Mouse (Mus musculus) left cerebral cortex, adult 2 months (tissue): Measurements from ENCODE around the gene Calhm3. TPM values are rescaled to one million over a fixed set of nuclear protein-coding genes. Genes with fewer than 3 reads are reported as not detected.
"Not testable (repeated sequence)": the region's sequence is repeated elsewhere in the genome, so short reads cannot be mapped to it uniquely, and the experiment has no call there.

Source experiments
- DNase-seq, 2 experiments: peaks; one replicate each; pipeline ENCODE4 v3.0.0; 2021 to 2022; ENCODE audit warnings: low spot score in 2 of 2, mixed read lengths in 1 of 2; ENCODE audit errors: extremely low spot score in 1 of 2
- H3K27ac ChIP-seq: fragments of 200-600 bp; 2 replicates; pipeline ENCODE4 v1.8.1; 2022
- H3K4me3 ChIP-seq: fragments of 200-600 bp; 2 replicates; pipeline ENCODE4 v1.8.1; 2022
- CTCF ChIP-seq: fragments of 200-600 bp; IDR thresholded peaks from 2 replicates; pipeline ENCODE4 v1.8.1; 2022; ENCODE audit warnings: antibody characterized with exemption, mild to moderate bottlenecking, moderate library complexity
- intact Hi-C: fragments of 180-260 bp; cut with DNase I; formaldehyde crosslinking; loops from one replicate; pipeline ENCODE4 v1.15.1; 2025
- total RNA-seq, 2 experiments: library from RNA; stranded (reverse); gene quantifications; 2 replicates each; pipeline ENCODE4 v1.2.3; 2021

Gene Calhm3
- total RNA-seq, 2 experiments from 2014 or later = not detected

DNA sequence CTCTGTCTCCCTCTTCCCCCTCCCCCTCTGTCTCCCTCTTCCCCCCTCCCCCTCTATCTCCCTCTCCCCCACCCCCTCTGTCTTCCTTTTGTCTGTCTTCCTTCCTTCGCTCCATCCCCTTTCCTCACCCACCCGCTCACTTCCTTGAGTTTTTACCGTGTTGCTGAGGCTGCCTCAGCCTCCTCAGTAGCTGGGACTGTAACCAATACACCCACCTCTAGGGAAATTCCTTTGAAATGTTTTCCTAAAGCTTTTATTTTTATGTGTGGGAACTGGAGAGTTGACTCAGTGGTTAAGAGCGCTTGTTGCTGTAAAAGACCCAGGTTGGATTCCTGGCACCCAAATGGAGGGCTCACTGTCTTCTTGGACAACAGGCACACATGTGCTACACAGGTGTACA is 4.1 kb upstream of the Calhm3 start:
- Histone ChIP-seq H3K27ac (no peak overlapping the region), H3K4me3 (no peak overlapping the region)
- intact Hi-C loops = loop anchor here (1.0 kb wide), 1 partner anchor 23 kb away; the partner anchor contains the start of gene Calhm2
- DNase-seq = no peak
- no peak for TF ChIP-seq CTCF

GRCm38 (mm10) chr19:47153767-47154166 is 3.8 kb downstream of the Calhm3 start:
- no peak overlapping the region for H3K27ac ChIP-seq
- intact Hi-C loops = no loop called here
- TF ChIP-seq CTCF = no peak
- DNase-seq = no peak
- no peak overlapping the region for H3K4me3 ChIP-seq

DNA sequence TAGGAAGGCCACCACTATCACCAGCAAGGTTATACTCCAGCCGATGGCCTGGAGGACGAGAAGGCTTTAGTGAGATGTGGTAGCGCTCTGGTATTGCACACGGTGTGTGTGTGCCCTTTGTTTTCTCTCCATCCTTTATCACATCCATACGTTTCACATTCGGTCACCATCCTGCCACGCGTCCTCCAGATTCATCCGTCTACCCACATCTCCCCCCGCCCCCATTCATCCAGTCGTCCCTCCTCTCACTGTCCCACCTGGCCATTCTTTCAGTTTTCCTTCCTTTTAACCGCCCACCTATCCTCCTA is 5.5 kb downstream of the Calhm3 start:
- intact Hi-C loops = no loop called here
- TF ChIP-seq CTCF = no peak
- no peak for DNase-seq

DNA sequence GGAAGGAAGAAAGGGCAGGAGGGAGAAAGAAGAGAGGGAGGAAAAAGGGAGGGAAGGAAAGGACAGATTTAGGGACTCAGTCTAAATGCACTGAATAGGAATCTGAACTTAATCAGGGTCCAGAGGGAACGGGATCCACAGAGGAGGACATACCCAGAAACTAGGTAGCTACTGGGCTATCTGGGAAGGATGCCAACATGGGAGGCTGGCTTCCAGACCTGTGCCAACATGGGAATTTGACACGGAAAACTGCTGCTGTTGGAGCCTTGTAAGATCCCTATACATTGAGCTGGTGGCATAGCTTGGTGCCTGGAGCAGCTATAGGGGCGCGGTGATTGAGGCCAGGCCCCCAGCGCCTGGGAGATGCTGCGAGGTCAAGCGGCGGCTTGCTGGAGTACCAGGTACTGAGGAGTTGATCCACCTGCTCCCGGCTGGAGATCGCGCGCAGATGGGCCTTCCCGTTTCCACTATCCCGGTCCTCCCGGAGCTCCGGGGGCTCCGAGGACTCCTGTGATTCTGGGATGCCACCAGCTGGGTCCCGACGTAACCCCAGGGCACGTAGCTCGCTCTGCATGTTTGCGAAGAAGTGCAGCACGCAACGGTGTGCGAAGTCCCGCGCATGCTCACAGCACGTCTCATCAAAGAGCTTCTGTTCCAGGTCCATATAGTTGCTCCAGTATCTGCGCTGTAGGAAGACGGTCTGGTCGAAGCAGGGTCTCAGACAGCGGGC is 6.1 kb downstream of the Calhm3 start:
- Histone ChIP-seq H3K27ac (no peak overlapping the region), H3K4me3 (peak overlapping the region; percentile 41)
- TF ChIP-seq CTCF = no peak
- intact Hi-C loops = no loop called here
- no peak for DNase-seq

More for the DNA sequence above, 5.5 kb downstream of the Calhm3 start:
- H3K27ac ChIP-seq = no peak overlapping the region
- H3K4me3 ChIP-seq = no peak overlapping the region

DNA sequence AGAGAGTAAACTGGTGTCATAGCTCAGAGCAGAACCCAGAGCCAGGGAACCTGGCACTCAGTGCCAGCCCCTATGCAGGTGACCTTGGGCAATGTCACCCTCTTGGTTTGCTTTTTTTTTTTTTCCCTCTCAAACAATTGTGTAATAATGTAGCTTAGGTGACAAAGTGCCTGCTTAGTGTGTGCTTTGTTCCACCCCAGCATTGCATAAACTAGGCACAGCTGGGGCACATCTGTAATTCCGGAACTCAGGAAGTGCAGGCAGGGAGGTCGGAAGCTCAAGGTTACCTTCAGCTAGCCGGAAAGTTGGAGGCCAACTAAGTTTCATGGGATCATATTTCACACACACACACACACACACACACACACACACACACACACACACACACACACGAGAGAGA is 7.7 kb downstream of the Calhm3 start:
- no peak for TF ChIP-seq CTCF
- Histone ChIP-seq H3K4me3 (no peak overlapping the region), H3K27ac (no peak overlapping the region)
- intact Hi-C loops = no loop called here
- DNase-seq = no peak

DNA sequence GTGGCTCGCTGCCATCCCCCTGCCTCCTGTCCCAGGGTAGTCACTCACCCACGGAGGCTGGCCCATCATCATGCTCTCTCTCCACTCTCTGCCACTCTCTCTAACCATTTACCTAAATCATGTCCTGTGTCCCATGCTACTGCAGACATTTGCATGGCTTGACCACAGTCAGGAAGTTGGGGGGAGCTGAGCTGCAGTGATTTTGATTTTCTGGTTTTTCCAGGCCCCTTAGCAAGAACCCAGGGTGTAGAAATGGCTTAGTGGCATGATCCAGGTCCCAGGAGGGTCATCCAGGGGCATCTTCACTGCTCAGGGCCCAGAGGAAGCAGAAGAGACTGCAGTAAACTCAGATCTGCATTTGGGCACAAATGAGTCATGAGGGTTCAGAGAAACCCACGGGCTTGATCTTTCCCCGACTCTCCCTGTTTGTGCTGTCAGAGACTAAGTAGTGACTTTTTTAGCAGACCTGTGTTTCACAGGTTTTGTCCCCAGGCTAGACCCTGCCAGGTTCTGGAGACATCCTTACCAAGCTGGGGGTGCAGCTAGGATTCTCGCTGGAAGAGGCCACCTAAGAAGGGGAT is 9.2 kb downstream of the Calhm3 start:
- DNase-seq = no peak
- TF ChIP-seq CTCF = no peak
- H3K4me3 ChIP-seq = no peak overlapping the region
- intact Hi-C loops = no loop called here
- H3K27ac ChIP-seq = no peak overlapping the region

DNA sequence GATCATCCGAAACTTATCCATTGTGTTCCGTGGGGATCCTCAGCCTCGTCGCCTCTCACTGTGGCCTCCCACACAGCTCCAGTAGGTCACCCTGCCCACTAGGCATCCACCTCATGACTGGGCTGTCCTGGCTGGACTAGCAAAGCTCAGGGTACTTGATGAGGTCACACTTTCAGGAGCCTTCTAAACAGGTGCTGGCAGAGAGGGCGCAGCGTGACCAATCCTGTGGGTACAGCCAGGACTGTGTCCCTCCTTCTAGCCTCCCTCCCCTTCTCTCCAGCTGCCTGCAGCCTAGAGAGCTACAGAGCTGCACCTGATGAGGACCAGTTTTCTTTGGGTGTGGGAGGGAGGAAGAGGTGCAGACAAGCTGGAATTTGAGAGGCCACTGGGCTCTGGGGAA is 13.4 kb downstream of the Calhm3 start, which contains the start of gene Calhm1:
Calhm1 (minus strand) TSS at position 101 of the 400 bp plus-strand sequence.
- H3K4me3 ChIP-seq = no peak within 1 kb of the TSS
- no peak for DNase-seq
- TF ChIP-seq CTCF = no peak
- intact Hi-C loops = no loop called here
- no peak within 1 kb of the TSS for H3K27ac ChIP-seq

GRCm38 (mm10) chr19:47142438-47142837 is 15.1 kb downstream of the Calhm3 start:
- H3K4me3 ChIP-seq = no peak overlapping the region
- intact Hi-C loops = no loop called here
- no peak for DNase-seq
- no peak overlapping the region for H3K27ac ChIP-seq
- no peak for TF ChIP-seq CTCF

DNA sequence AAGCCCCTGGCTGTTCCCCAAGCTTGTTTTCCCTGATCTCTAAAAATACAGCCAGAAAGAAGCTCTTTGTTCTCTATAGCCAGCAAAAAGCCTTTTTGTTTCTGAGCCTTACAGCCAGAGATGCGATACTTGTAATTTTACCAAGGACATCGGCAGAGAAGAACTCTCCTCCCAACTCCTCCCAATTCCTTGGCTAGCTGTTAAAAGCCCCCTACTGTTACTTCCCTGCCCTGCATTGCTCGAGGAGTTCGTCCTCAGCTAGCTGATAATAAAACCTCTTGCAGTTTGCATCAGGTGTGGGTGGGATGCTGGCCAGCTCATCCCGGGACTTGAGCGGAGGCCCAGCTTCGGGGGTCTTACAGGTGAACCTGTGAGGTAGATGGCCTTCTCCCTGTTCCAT is 18.0 kb downstream of the Calhm3 start:
- H3K4me3 ChIP-seq, DNase-seq, H3K27ac ChIP-seq: not testable (repeated sequence)
- intact Hi-C loops = loop anchor here (2.0 kb wide), 1 partner anchor 29 kb away; no protein-coding TSS in a partner anchor

DNA sequence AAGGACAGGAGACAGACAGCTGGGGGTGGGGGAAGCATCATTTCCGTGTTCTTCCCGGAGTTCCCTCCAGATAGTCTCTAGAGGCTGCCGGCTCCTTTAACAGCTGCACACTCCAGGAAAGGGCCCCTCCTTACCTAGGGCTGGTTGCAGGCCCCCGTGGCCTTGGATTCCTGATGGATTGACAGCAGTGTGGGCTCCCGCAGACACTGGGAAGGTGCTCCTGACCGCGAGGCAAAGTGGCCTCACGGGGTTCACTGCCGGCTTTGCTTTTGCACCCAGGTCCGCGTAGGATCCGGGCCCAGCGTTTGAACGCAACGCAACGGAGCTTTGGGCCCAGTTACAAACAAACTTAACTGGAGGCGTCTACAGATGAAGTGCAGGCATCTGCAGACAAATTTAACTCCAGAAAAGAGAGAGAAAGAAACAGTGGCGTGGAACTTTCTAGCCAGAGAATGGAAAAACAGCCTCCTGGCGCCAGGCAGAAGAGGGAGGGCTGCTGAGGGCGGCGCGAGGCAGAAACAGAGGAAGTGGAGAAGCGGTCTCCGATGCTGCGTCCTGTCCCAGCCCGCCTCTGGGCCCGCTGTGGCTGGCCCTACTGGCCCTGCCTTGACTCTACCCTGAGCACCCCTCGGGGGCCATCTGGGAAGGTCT is 19.7 kb downstream of the Calhm3 start, which contains the start of gene Calhm2:
Calhm2 (minus strand) TSS at position 524 of the 651 bp plus-strand sequence.
- H3K4me3 ChIP-seq = peak within 1 kb of the TSS; percentile 64
- peak; percentile 39 to 69 for DNase-seq
- no peak for TF ChIP-seq CTCF
- intact Hi-C loops = loop anchor here (1.0 to 2.0 kb wide), 2 partner anchors 23 to 31 kb away; no protein-coding TSS in a partner anchor
- peak within 1 kb of the TSS; percentile 86 for H3K27ac ChIP-seq

DNA sequence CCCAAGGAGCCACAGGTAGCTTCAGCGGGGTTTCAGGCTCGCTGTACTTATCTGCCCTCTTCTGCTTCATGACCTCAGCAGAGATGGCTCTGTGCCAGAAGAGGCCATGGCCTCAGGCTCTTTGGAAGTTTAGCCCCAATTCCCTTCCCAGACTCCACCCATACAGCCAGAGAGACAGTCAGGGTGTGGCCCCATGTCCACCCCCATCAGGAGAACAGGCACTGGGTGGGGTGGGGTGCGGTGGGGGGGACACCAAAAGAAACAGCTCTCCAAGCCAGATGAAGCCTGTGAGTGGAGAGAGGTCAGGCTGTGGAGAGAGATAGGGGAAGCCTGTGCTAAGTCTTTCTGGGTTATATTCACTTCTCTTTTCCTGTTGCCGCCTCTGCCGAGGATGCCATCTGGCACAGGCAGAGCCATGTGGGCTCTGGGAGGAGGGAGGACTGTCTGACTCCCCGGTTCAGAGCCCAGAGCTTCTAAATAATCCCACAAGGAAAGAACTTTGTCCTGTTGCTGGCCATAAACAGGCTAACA is 20.4 kb downstream of the Calhm3 start:
- DNase-seq = peak; percentile 31 to 48
- Histone ChIP-seq H3K27ac (peak overlapping the region; percentile 86), H3K4me3 (peak overlapping the region; percentile 64)
- intact Hi-C loops = no loop called here
- TF ChIP-seq CTCF = no peak

- no peak overlapping the region for H3K27ac ChIP-seq
These were observed 21.4 kb downstream of the Calhm3 start for GRCm38 (mm10) chr19:47136170-47136569.

More at GRCm38 (mm10) chr19:47136170-47136569, 21.4 kb downstream of the Calhm3 start:
- intact Hi-C loops = no loop called here
- no peak for TF ChIP-seq CTCF
- DNase-seq = no peak
- no peak overlapping the region; the same call in 1 of the 2 replicates for H3K4me3 ChIP-seq
